Mouse (Mus musculus): ENCODE measurements at regions not wholly inside any gene's neighbourhood (a gene's known extent, or its start where the extent isn't known, plus 50 kb on each side); places are given as distances from the start of the nearest gene placed in this dataset.
"Not testable (repeated sequence)": the region's sequence is repeated elsewhere in the genome, so short reads cannot be mapped to it uniquely, and the experiment has no call there.

GRCm38 (mm10) chr10:38364876-38365275 is 456.7 kb downstream of the Rfpl4b start:
- DNase-seq (ENCODE audit: extremely low spot score, low spot score) = no peak
- H3K27me3 ChIP-seq (ENCODE audit: poor library complexity, severe bottlenecking) = no peaks in the 10 kb centered on the region
- no peaks in the 10 kb centered on the region for H3K4me1 ChIP-seq
- H3K9me3 ChIP-seq = no peaks in the 10 kb centered on the region
- H3K4me3 ChIP-seq = no peak overlapping the region
- H3K36me3 ChIP-seq (replicated peaks) = no peaks in the 10 kb centered on the region
- WGBS = 93% methylated on average over 4 of the region's 4 CpGs
- no peak overlapping the region for H3K27ac ChIP-seq

DNA sequence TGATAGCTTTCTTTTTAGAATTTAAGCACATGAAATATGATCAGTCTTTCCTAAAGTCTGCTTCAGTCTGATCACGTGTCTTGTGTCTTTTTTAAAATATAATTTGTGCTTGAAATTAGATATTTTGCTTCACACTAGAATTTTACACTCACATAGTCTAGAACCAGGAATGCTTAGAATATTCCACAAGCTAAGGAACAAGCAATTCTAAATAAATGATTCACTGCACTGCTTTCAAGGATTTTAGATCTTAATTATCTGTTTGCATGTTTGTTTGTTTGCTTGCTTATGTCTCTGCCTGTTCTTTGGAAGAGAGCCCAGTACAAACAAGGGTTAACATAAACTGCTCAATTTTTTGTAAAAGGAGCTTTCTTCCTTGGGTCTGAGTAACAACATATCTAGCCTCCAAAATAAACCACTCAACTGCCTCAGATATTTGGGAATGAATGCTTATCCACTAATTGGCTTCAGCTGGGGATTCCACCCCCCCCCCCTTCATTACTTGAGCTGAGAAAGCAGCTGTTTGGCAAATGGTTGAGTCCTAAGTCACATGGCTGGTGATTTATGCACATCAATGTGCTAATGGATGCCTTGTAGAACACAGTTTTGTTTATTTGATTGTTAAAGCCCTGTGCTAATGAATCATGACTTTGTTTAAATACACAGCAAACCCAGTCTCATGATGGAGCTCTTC is 463.9 kb downstream of the Rfpl4b start:
- no peak overlapping the region for H3K4me3 ChIP-seq
- no peak for DNase-seq (ENCODE audit: extremely low spot score, low spot score)
- H3K9me3 ChIP-seq = no peaks in the 10 kb centered on the region
- H3K4me1 ChIP-seq = peaks cover 25% of the 10 kb centered on the region
- no peaks in the 10 kb centered on the region for H3K27me3 ChIP-seq (ENCODE audit: poor library complexity, severe bottlenecking)
- 69% methylated on average over 1 of the region's 1 CpGs for WGBS
- no peaks in the 10 kb centered on the region for H3K36me3 ChIP-seq (replicated peaks)
- H3K27ac ChIP-seq = peak overlapping the region; percentile 26; the same call in 1 of the 2 replicates

GRCm38 (mm10) chr10:38353973-38354372 is 467.6 kb downstream of the Rfpl4b start:
- Histone ChIP-seq H3K27ac (no peak overlapping the region), H3K9me3 (no peaks in the 10 kb centered on the region), H3K36me3 (replicated peaks) (no peaks in the 10 kb centered on the region), H3K4me3 (no peak overlapping the region), H3K27me3 (ENCODE audit: poor library complexity, severe bottlenecking) (no peaks in the 10 kb centered on the region), H3K4me1 (peaks cover 25% of the 10 kb centered on the region)
- WGBS = 63% methylated on average over 2 of the region's 2 CpGs
- no peak for DNase-seq (ENCODE audit: extremely low spot score, low spot score)

- no peak for DNase-seq (ENCODE audit: extremely low spot score, low spot score)
- Histone ChIP-seq H3K4me1 (peaks cover 22% of the 10 kb centered on the region), H3K27ac (no peak overlapping the region), H3K27me3 (ENCODE audit: poor library complexity, severe bottlenecking) (no peaks in the 10 kb centered on the region), H3K36me3 (replicated peaks) (no peaks in the 10 kb centered on the region), H3K9me3 (no peaks in the 10 kb centered on the region), H3K4me3 (no peak overlapping the region)
- WGBS = 86% methylated on average over 5 of the region's 5 CpGs
Measured at GRCm38 (mm10) chr10:38353526-38353925, 468.1 kb downstream of the Rfpl4b start.

DNA sequence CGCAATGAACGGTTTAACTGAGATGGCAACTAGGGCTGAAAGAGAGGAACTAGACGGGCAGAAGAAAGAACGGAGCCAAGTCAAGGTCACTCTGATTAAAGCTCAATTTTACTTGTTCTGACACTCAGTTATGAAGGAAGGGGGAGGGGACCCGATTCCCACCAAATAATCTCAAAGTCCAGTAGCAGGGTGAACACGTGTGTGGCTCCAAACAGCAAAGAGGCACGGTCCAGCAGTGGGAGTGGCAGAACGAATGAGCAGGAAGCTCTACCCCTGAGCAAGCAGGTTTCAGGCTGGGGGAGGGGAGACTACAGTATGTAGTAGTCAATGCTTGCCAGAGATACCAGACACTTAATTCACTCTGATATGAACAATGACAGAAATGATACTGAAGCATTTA is 474.6 kb downstream of the Rfpl4b start:
- not testable (repeated sequence) for H3K27ac ChIP-seq; DNase-seq (ENCODE audit: extremely low spot score, low spot score); H3K27me3 ChIP-seq (ENCODE audit: poor library complexity, severe bottlenecking); H3K4me3 ChIP-seq; H3K4me1 ChIP-seq; H3K9me3 ChIP-seq; H3K36me3 ChIP-seq (replicated peaks)
- WGBS = 77% methylated on average over 8 of the region's 8 CpGs

GRCm38 (mm10) chr10:38340406-38341175 is 481.0 kb downstream of the Rfpl4b start:
- Histone ChIP-seq H3K4me1 (no peaks in the 10 kb centered on the region), H3K9me3 (no peaks in the 10 kb centered on the region), H3K27me3 (ENCODE audit: poor library complexity, severe bottlenecking) (no peaks in the 10 kb centered on the region), H3K36me3 (replicated peaks) (no peaks in the 10 kb centered on the region), H3K27ac (no peak overlapping the region), H3K4me3 (no peak overlapping the region)
- 77% methylated on average over 1 of the region's 1 CpGs for WGBS
- DNase-seq (ENCODE audit: extremely low spot score, low spot score) = no peak

- no peaks in the 10 kb centered on the region for H3K27me3 ChIP-seq (ENCODE audit: poor library complexity, severe bottlenecking)
- no peaks in the 10 kb centered on the region for H3K9me3 ChIP-seq
- H3K4me1 ChIP-seq = peaks cover 12% of the 10 kb centered on the region; the same call in 1 of the 2 replicates
- H3K4me3 ChIP-seq = no peak overlapping the region
- H3K27ac ChIP-seq = no peak overlapping the region
- no peak for DNase-seq (ENCODE audit: extremely low spot score, low spot score)
- 60% methylated on average over 5 of the region's 5 CpGs for WGBS
- no peaks in the 10 kb centered on the region for H3K36me3 ChIP-seq (replicated peaks)
Measured at GRCm38 (mm10) chr10:38308716-38309392, 512.7 kb downstream of the Rfpl4b start.

- no peak overlapping the region for H3K4me3 ChIP-seq
- 91% methylated on average over 2 of the region's 2 CpGs for WGBS
- no peaks in the 10 kb centered on the region for H3K4me1 ChIP-seq
- no peaks in the 10 kb centered on the region for H3K9me3 ChIP-seq
- H3K36me3 ChIP-seq (replicated peaks) = no peaks in the 10 kb centered on the region
- H3K27ac ChIP-seq = no peak overlapping the region
- no peak for DNase-seq (ENCODE audit: extremely low spot score, low spot score)
- no peaks in the 10 kb centered on the region for H3K27me3 ChIP-seq (ENCODE audit: poor library complexity, severe bottlenecking)
Measured at GRCm38 (mm10) chr10:38295724-38296123, 525.9 kb downstream of the Rfpl4b start.

DNA sequence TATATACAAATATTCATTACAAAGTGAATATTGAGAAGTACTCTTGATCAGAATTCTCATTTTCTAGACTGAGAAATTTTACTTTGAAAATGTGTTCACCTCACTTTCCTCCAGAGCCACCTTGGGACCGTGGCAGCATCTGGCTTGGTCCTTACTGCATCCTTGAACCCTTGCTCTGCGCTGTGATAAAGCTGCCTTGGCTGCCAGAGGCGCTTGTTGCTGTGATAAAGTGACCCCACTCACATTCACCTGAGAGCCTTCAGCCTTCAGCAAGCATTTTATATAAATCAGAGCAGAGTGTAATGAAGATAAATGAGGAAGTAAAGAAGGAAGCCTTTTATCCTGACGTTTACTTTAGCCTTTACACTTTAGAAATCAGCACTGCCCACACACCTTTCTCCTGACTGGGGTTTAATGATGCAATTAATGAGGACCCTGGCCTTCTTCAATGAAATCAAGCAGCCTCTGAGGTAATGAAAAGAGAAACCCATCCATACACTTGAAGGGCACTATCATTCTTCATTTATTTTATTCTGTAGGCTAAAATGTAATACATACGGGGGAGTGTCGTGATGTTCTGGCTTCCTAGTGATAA is 532.8 kb downstream of the Rfpl4b start:
- H3K4me3 ChIP-seq = no peak overlapping the region
- H3K27ac ChIP-seq = no peak overlapping the region
- H3K36me3 ChIP-seq (replicated peaks) = no peaks in the 10 kb centered on the region
- no peak for DNase-seq (ENCODE audit: extremely low spot score, low spot score)
- no peaks in the 10 kb centered on the region for H3K27me3 ChIP-seq (ENCODE audit: poor library complexity, severe bottlenecking)
- peaks cover 7% of the 10 kb centered on the region; the same call in 1 of the 2 replicates for H3K9me3 ChIP-seq
- no peaks in the 10 kb centered on the region for H3K4me1 ChIP-seq
- WGBS = 84% methylated on average over 6 of the region's 6 CpGs

DNA sequence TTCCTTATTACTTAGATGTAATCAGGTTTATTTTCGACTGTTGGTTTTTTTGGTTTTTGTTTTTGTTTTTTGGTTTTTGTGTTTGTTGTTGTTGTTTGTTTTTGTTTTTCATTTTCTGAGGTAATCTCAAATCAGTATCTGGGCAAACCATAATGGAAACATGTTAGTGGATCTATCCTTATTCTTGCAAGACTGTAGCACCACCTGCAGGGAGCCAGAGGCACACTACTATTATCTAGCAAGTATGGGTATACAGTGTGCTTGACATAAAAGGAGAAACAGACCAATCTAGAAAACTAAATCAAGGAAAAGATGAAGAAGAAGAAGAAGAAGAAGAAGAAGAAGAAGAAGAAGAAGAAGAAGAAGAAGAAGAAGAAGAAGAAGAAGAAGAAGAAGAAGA is 552.4 kb downstream of the Rfpl4b start:
- no peaks in the 10 kb centered on the region for H3K27me3 ChIP-seq (ENCODE audit: poor library complexity, severe bottlenecking)
- DNase-seq (ENCODE audit: extremely low spot score, low spot score) = no peak
- no peak overlapping the region for H3K27ac ChIP-seq
- H3K36me3 ChIP-seq (replicated peaks) = no peaks in the 10 kb centered on the region
- H3K9me3 ChIP-seq = no peaks in the 10 kb centered on the region
- WGBS = 95% methylated on average over 1 of the region's 1 CpGs
- H3K4me1 ChIP-seq = no peaks in the 10 kb centered on the region
- H3K4me3 ChIP-seq = no peak overlapping the region

GRCm38 (mm10) chr10:38265564-38265963 is 556.0 kb downstream of the Rfpl4b start:
- Histone ChIP-seq H3K4me3 (no peak overlapping the region), H3K36me3 (replicated peaks) (no peaks in the 10 kb centered on the region), H3K4me1 (no peaks in the 10 kb centered on the region), H3K9me3 (no peaks in the 10 kb centered on the region), H3K27ac (no peak overlapping the region), H3K27me3 (ENCODE audit: poor library complexity, severe bottlenecking) (no peaks in the 10 kb centered on the region)
- DNase-seq (ENCODE audit: extremely low spot score, low spot score) = no peak
- WGBS = 83% methylated on average over 3 of the region's 3 CpGs

- DNase-seq (ENCODE audit: extremely low spot score, low spot score) = no peak
- 77% methylated on average over 1 of the region's 1 CpGs for WGBS
- Histone ChIP-seq H3K27ac (no peak overlapping the region), H3K27me3 (ENCODE audit: poor library complexity, severe bottlenecking) (no peaks in the 10 kb centered on the region), H3K4me3 (no peak overlapping the region), H3K9me3 (0 out of 2 replicates have a peak, but pooled peaks cover 1% of the 10 kb centered on the region), H3K4me1 (no peaks in the 10 kb centered on the region), H3K36me3 (replicated peaks) (no peaks in the 10 kb centered on the region)
Measured at GRCm38 (mm10) chr10:38246821-38247220, 574.8 kb downstream of the Rfpl4b start.

Data from forebrain, embryonic 10.5 days (tissue).